Mouse (Mus musculus) liver, embryonic 14.5 days (tissue): Measurements from ENCODE around the gene Masp2.

ENCODE experiments used
- CTCF ChIP-seq: IDR thresholded peaks from 2 replicates; pipeline ENCODE4 v1.5.1; 2016; ENCODE audit warnings: antibody characterized with exemption, low read depth, control low read depth
- EP300 ChIP-seq: IDR thresholded peaks from 2 replicates; pipeline ENCODE4 v1.6.1; 2016; ENCODE audit warnings: antibody characterized with exemption, low read depth

GRCm38 (mm10) chr4:148607758-148608157 is 5.4 kb downstream of the Masp2 start:
- TF ChIP-seq CTCF (peak; percentile 93), EP300 (no peak)
